Mouse (Mus musculus) forebrain, embryonic 16.5 days (tissue): ENCODE measurements at regions not wholly inside any gene's neighbourhood (a gene's known extent, or its start where the extent isn't known, plus 50 kb on each side); places are given as distances from the start of the nearest gene placed in this dataset.
"Not testable (repeated sequence)": the region's sequence is repeated elsewhere in the genome, so short reads cannot be mapped to it uniquely, and the experiment has no call there.

Experiments used
- ATAC-seq: fragments of 200-750 bp; cut with Nextera tagmentation; 2 replicates; pipeline ENCODE4 v1.8.0; 2017; ENCODE audit warnings: mild to moderate bottlenecking, moderate library complexity
- H3K27ac ChIP-seq: fragments of 300-500 bp; sonication (generic); 2 replicates; pipeline ENCODE4 v1.5.1; 2014; ENCODE audit warnings: low read length, control low read depth
- H3K27me3 ChIP-seq: fragments of 300-500 bp; sonication (generic); replicated peaks from 2 replicates; pipeline ENCODE4 v1.6.1; 2014; ENCODE audit warnings: low read length; ENCODE audit not compliant: control insufficient read depth, insufficient read depth
- H3K36me3 ChIP-seq: fragments of 300-500 bp; sonication (generic); 2 replicates; pipeline ENCODE4 v1.6.1; 2014; ENCODE audit not compliant: control insufficient read depth, insufficient read depth
- H3K4me1 ChIP-seq: fragments of 300-500 bp; sonication (generic); replicated peaks from 2 replicates; pipeline ENCODE4 v1.6.1; 2014; ENCODE audit warnings: low read length; ENCODE audit not compliant: control insufficient read depth, insufficient read depth
- H3K4me2 ChIP-seq: fragments of 300-500 bp; sonication (generic); 2 replicates; pipeline ENCODE4 v1.6.1; 2014; ENCODE audit warnings: mild to moderate bottlenecking, low read length, control low read depth
- H3K4me3 ChIP-seq: fragments of 300-500 bp; sonication (generic); replicated peaks from 2 replicates; pipeline ENCODE4 v1.5.1; 2014; ENCODE audit warnings: mild to moderate bottlenecking, low read length, control low read depth
- H3K9ac ChIP-seq: fragments of 300-500 bp; sonication (generic); replicated peaks from 2 replicates; pipeline ENCODE4 v1.6.1; 2014; ENCODE audit warnings: low read depth, low read length, control low read depth
- H3K9me3 ChIP-seq: fragments of 300-500 bp; sonication (generic); 2 replicates; pipeline ENCODE4 v1.6.1; 2016; ENCODE audit warnings: low read length; ENCODE audit not compliant: control insufficient read depth
- WGBS: fragments of 180-500 bp; shearing (Covaris S2); extraction: QIAGEN DNeasy Blood & Tissue Kit; methylation state at CpG from one replicate; pipeline ENCODE4 v1.1.7; 2014; 5-methylcytosine and 5-hydroxymethylcytosine counted together

DNA sequence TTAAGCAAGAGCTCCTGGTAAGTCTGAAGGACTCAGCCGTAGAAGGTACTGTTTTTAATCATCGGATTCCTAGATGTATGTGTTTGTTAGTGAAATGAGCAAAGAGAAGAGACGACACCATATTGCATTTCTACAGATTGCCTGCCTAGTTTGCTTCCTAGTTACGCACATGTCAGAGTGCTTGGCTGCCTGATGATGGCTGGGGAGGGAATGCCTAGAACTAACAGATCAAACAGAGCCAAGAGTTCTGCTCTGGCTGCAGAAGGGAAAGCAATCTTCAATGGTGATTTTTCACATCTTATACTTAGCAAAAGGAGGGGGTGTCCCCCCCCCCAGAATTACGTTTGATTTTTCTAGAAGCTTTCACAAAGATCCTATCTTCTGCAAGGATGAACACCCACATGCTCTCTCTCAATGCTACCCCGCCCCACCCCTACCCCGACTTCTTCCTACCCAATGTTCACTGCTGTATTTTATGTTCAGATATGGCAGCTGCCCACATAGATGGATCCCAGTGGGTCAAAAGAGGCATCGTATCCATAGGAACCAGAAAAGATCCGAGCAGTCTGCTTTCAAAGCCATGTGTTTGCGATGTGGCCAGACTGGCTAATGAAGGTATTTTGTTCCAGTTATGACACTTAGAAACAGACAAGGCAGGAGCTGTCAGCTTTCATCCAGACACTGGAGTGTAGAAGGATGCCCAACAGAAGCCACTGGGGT is 228.1 kb downstream of the Enc1 start:
- 62% methylated on average over 10 of the region's 10 CpGs for WGBS
- no peaks in the 10 kb centered on the region for H3K36me3 ChIP-seq
- H3K4me1 ChIP-seq, result peaks cover 9% of the 10 kb centered on the region
- H3K4me2 ChIP-seq, result no peak overlapping the region
- H3K4me3 ChIP-seq, result no peak overlapping the region
- H3K27me3 ChIP-seq, result no peaks in the 10 kb centered on the region
- peak overlapping the region; percentile 16; the same call in 1 of the 2 replicates for H3K27ac ChIP-seq
- H3K9ac ChIP-seq, result no peak overlapping the region
- peak; percentile 74 for ATAC-seq
- H3K9me3 ChIP-seq, result peaks cover 5% of the 10 kb centered on the region; the same call in 1 of the 2 replicates

DNA sequence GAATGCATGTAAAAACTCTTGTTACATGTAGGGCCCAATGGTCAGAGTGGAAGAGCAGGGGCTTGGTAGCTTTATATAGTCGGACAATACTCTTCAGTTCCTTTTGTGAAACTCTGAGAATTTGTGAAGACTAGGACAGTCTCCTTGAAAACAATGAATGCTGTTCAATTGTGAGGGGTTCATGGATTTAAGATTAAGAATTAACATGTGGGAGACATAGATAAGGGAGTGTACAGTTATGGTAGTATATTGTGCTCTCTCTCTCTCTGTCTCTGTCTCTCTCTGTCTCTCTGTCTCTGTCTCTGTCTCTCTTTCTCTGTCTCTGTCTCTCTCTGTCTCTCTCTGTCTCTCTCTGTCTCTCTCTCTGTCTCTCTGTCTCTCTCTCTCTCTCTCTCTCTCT is 225.7 kb downstream of the Enc1 start:
- 88% methylated on average over 1 of the region's 1 CpGs for WGBS
- H3K36me3 ChIP-seq, H3K9ac ChIP-seq, H3K9me3 ChIP-seq, ATAC-seq, H3K4me2 ChIP-seq, H3K4me1 ChIP-seq, H3K4me3 ChIP-seq, H3K27me3 ChIP-seq, H3K27ac ChIP-seq: not testable (repeated sequence)

DNA sequence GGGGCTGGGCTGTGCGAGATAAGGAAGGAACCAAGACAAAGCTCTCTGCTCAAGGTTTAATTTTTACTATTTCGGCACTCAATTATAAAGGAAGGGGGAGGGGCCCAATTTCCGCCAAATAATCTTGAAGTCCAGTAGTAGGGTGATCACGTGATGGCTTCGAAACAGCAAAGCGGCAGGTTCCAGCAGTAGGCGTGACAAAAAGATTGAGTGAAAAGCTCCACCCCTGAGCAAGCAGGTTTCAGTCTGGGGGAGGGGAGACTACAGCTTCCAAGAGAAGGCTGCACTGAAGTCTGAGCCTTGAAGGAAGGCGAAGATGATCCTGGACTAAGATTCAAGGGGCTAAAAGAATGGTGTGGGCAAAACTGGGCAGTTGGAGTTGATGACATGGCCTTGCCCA is 222.9 kb downstream of the Enc1 start:
- Histone ChIP-seq H3K36me3 (no peaks in the 10 kb centered on the region), H3K4me2 (no peak overlapping the region), H3K9ac (no peak overlapping the region), H3K9me3 (peaks cover 5% of the 10 kb centered on the region; the same call in 1 of the 2 replicates), H3K27me3 (no peaks in the 10 kb centered on the region), H3K4me3 (no peak overlapping the region), H3K27ac (no peak overlapping the region), H3K4me1 (0 out of 2 replicates have a peak, but pooled peaks cover 3% of the 10 kb centered on the region)
- ATAC-seq, result no peak
- WGBS, result 91% methylated on average over 7 of the region's 8 CpGs

GRCm38 (mm10) chr13:97462884-97463235 is 222.0 kb downstream of the Enc1 start:
- ATAC-seq, result no peak
- H3K4me3 ChIP-seq, result no peak overlapping the region
- no peak overlapping the region for H3K9ac ChIP-seq
- no peaks in the 10 kb centered on the region for H3K4me1 ChIP-seq
- H3K27me3 ChIP-seq, result no peaks in the 10 kb centered on the region
- peaks cover 5% of the 10 kb centered on the region; the same call in 1 of the 2 replicates for H3K9me3 ChIP-seq
- H3K27ac ChIP-seq, result no peak overlapping the region
- 85% methylated on average over 2 of the region's 2 CpGs for WGBS
- no peaks in the 10 kb centered on the region for H3K36me3 ChIP-seq
- H3K4me2 ChIP-seq, result no peak overlapping the region

DNA sequence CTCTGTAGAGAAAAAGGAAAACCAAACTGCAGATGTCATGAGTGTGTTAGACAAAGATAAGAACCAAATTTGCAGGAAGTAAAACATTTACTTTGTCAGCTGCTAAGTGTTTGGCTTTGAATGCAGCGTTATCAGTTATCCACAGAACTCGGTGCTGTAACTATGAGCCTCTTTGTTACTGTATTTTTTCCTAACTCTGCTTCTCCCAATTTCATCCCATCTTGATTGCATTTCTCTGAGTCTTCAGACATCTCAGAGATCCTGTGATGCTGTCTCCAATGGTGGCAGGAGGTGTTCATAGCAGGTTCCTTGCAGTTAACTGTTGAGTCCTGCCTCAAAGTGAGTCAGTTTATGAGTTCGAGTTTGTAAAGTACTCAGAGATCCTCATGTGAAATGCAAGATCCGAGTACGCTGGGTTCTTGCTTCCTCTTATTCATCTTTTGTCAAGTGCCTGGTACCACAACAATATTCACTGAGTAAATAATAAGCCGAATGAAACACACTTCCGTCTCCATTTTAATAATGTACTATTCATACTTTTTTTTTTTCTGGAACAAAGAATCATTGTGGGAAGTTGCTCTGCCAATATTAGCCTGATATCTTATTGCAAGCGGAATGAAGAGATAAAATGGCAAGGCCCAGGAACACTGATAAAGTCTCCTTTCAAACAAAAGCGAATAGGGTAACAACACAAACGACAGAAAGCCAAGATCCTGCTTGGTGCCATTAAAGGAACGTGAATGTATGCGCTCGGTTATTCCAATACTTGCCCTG is 221.4 kb downstream of the Enc1 start:
- H3K36me3 ChIP-seq, result no peaks in the 10 kb centered on the region
- no peak overlapping the region for H3K27ac ChIP-seq
- H3K27me3 ChIP-seq, result no peaks in the 10 kb centered on the region
- 77% methylated on average over 13 of the region's 13 CpGs for WGBS
- ATAC-seq, result no peak
- no peak overlapping the region for H3K4me2 ChIP-seq
- peaks cover 3% of the 10 kb centered on the region; the same call in 1 of the 2 replicates for H3K9me3 ChIP-seq
- H3K4me3 ChIP-seq, result no peak overlapping the region
- H3K9ac ChIP-seq, result no peak overlapping the region
- H3K4me1 ChIP-seq, result no peaks in the 10 kb centered on the region

- peaks cover 4% of the 10 kb centered on the region; the same call in 1 of the 2 replicates for H3K4me1 ChIP-seq
- H3K9ac ChIP-seq, result no peak overlapping the region
- H3K9me3 ChIP-seq, result no peaks in the 10 kb centered on the region
- WGBS, result 97% methylated on average over 4 of the region's 4 CpGs
- H3K27me3 ChIP-seq, result no peaks in the 10 kb centered on the region
- no peaks in the 10 kb centered on the region for H3K36me3 ChIP-seq
- ATAC-seq, result no peak
- no peak overlapping the region for H3K4me2 ChIP-seq
- no peak overlapping the region for H3K4me3 ChIP-seq
- no peak overlapping the region for H3K27ac ChIP-seq
Measured at GRCm38 (mm10) chr13:97461207-97461606, 220.3 kb downstream of the Enc1 start.

GRCm38 (mm10) chr13:97459106-97459505 is 218.2 kb downstream of the Enc1 start:
- no peaks in the 10 kb centered on the region for H3K27me3 ChIP-seq
- no peaks in the 10 kb centered on the region for H3K36me3 ChIP-seq
- H3K9ac ChIP-seq, result no peak overlapping the region
- H3K4me1 ChIP-seq, result peaks cover 6% of the 10 kb centered on the region; the same call in 1 of the 2 replicates
- H3K4me2 ChIP-seq, result no peak overlapping the region
- WGBS, result 76% methylated on average over 7 of the region's 7 CpGs
- no peak overlapping the region for H3K27ac ChIP-seq
- no peak overlapping the region for H3K4me3 ChIP-seq
- no peaks in the 10 kb centered on the region; the same call in 1 of the 2 replicates for H3K9me3 ChIP-seq
- ATAC-seq, result no peak

GRCm38 (mm10) chr13:97455961-97456360 is 215.1 kb downstream of the Enc1 start:
- H3K27me3 ChIP-seq, result no peaks in the 10 kb centered on the region
- 21% methylated on average over 6 of the region's 6 CpGs for WGBS

GRCm38 (mm10) chr13:97454715-97455114 is 213.8 kb downstream of the Enc1 start:
- no peak for ATAC-seq
- H3K4me1 ChIP-seq, result peaks cover 6% of the 10 kb centered on the region; the same call in 1 of the 2 replicates
- no peaks in the 10 kb centered on the region; the same call in 1 of the 2 replicates for H3K9me3 ChIP-seq
- H3K27me3 ChIP-seq, result no peaks in the 10 kb centered on the region
- no peak overlapping the region for H3K4me3 ChIP-seq
- no peak overlapping the region for H3K9ac ChIP-seq
- no peak overlapping the region for H3K27ac ChIP-seq
- H3K36me3 ChIP-seq, result no peaks in the 10 kb centered on the region
- 72% methylated on average over 8 of the region's 8 CpGs for WGBS
- H3K4me2 ChIP-seq, result no peak overlapping the region

More at GRCm38 (mm10) chr13:97455961-97456360, 215.1 kb downstream of the Enc1 start:
- H3K36me3 ChIP-seq, result no peaks in the 10 kb centered on the region
- ATAC-seq, result no peak
- no peak overlapping the region for H3K4me2 ChIP-seq
- H3K9me3 ChIP-seq, result no peaks in the 10 kb centered on the region; the same call in 1 of the 2 replicates
- H3K4me3 ChIP-seq, result no peak overlapping the region
- peaks cover 6% of the 10 kb centered on the region; the same call in 1 of the 2 replicates for H3K4me1 ChIP-seq
- H3K27ac ChIP-seq, result no peak overlapping the region
- no peak overlapping the region for H3K9ac ChIP-seq
